Comparison of ENCODE assay signal across 10 mouse cellular contexts in the genomic region with DNA sequence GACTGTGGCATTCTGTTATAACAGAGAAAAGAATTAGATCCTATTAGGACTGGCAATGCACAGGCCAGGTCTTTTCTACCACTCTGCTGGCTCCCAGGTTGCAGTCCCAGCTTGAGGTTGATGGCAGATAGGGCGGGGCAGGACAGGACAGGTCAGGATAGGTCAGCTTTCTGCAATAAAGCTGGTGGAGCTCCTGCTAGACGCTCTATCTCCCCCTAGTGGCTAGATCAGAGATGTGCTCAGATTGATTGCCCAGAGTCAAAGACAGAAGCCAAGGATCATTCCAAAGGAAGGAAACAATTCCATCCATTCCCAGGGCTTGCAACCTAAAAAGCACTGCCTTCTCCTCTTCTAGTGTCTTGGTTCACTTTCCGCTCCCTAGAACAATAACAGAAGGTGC. TPM values are rescaled to one million over a fixed set of nuclear protein-coding genes. Genes with fewer than 3 reads are reported as not detected.
DNase-seq lines count a peak whose midpoint lies in the region; ATAC-seq and TF ChIP-seq lines count a peak whose summit lies in the region.
"Had no signal": no experiment of that assay in that cellular context is flagged by ENCODE, and none has a peak within 500 bp of the region (broad histone marks: within the 10 kb centered on the region; RNA-seq: fewer than 3 reads in every experiment).

No protein-coding gene starts in this region.

- DNase-seq in forebrain, postnatal 0 days, result peak; percentile 49
- peak; percentile 4 to 14 for DNase-seq in spleen, postnatal 10 days (ENCODE audit: low spot score in 2 of 2)
- no peak for DNase-seq in spleen, postnatal 14 days (ENCODE audit: low spot score in 2 of 2)
- peak; percentile 69 to 84 for DNase-seq in cerebellum, postnatal 10 days
- DNase-seq in intestine, embryonic 14.5 days (ENCODE audit: low spot score), result peak; percentile 61
- peak; percentile 66 for DNase-seq in lung, postnatal 0 days (ENCODE audit: low spot score)
- peak; percentile 8 for DNase-seq in thymus, postnatal 14 days

- H3K27me3 ChIP-seq in forebrain, postnatal 0 days (ENCODE audit: insufficient read depth, low read length), result no peaks in the 10 kb centered on the region
- no peaks in the 10 kb centered on the region for H3K27me3 ChIP-seq in forebrain, embryonic 16.5 days (replicated peaks; ENCODE audit: control insufficient read depth, insufficient read depth, low read length)
- no peaks in the 10 kb centered on the region for H3K27me3 ChIP-seq in intestine, embryonic 14.5 days (replicated peaks; ENCODE audit: control insufficient read depth, insufficient read depth, low read length)
- H3K27me3 ChIP-seq in lung, postnatal 0 days (replicated peaks; ENCODE audit: insufficient read depth, low read length), result no peaks in the 10 kb centered on the region

- H3K4me3 ChIP-seq in forebrain, postnatal 0 days (ENCODE audit: low read depth, low read length), result no peak overlapping the region
- H3K4me3 ChIP-seq in forebrain, embryonic 16.5 days (replicated peaks; ENCODE audit: low read length), result no peak overlapping the region
- H3K4me3 ChIP-seq in intestine, embryonic 14.5 days (ENCODE audit: low read depth, low read length), result no peak overlapping the region
- no peak overlapping the region for H3K4me3 ChIP-seq in lung, postnatal 0 days (ENCODE audit: low read depth, low read length)

- no peak overlapping the region for H3K4me2 ChIP-seq in forebrain, postnatal 0 days (ENCODE audit: low read depth)
- H3K4me2 ChIP-seq in forebrain, embryonic 16.5 days (ENCODE audit: low read length), result no peak overlapping the region
- no peak overlapping the region for H3K4me2 ChIP-seq in intestine, embryonic 14.5 days (ENCODE audit: low read length)
- H3K4me2 ChIP-seq in lung, postnatal 0 days (replicated peaks; ENCODE audit: low read depth, low read length), result no peak overlapping the region

- no peak; the same call in 1 of the 2 replicates for ATAC-seq in forebrain, postnatal 0 days
- no peak for ATAC-seq in forebrain, embryonic 16.5 days
- ATAC-seq in intestine, embryonic 14.5 days (replicated peaks; ENCODE audit: low FRiP score, low TSS enrichment, low read depth), result peak; percentile 26; the same call in 1 of the 2 replicates
- ATAC-seq in lung, postnatal 0 days, result no peak

- H3K27ac ChIP-seq in forebrain, postnatal 0 days (ENCODE audit: low read depth, low read length), result no peak overlapping the region
- H3K27ac ChIP-seq in forebrain, embryonic 16.5 days (ENCODE audit: low read length), result no peak overlapping the region
- H3K27ac ChIP-seq in intestine, embryonic 14.5 days (ENCODE audit: low read depth), result no peak overlapping the region
- H3K27ac ChIP-seq in lung, postnatal 0 days (ENCODE audit: low read length), result no peak overlapping the region

- H3K36me3 ChIP-seq in forebrain, postnatal 0 days (ENCODE audit: insufficient read depth), result no peaks in the 10 kb centered on the region
- no peaks in the 10 kb centered on the region for H3K36me3 ChIP-seq in forebrain, embryonic 16.5 days (ENCODE audit: control insufficient read depth, insufficient read depth)
- no peaks in the 10 kb centered on the region for H3K36me3 ChIP-seq in intestine, embryonic 14.5 days (ENCODE audit: control insufficient read depth, insufficient read depth, low read length)
- no peaks in the 10 kb centered on the region for H3K36me3 ChIP-seq in lung, postnatal 0 days (ENCODE audit: insufficient read depth, low read length)

- TF ChIP-seq CTCF in forebrain, postnatal 0 days (IDR thresholded peaks at IDR 0.05; ENCODE audit: low read depth), result peak; percentile 72
- peak; percentile 73 for TF ChIP-seq CTCF in lung, postnatal 0 days (IDR thresholded peaks at IDR 0.05)

- H3K9me3 ChIP-seq in forebrain, postnatal 0 days (ENCODE audit: low read length), result no peaks in the 10 kb centered on the region
- H3K9me3 ChIP-seq in forebrain, embryonic 16.5 days (ENCODE audit: control insufficient read depth, low read length), result no peaks in the 10 kb centered on the region
- no peaks in the 10 kb centered on the region for H3K9me3 ChIP-seq in intestine, embryonic 14.5 days (ENCODE audit: control insufficient read depth, low read length)
- no peaks in the 10 kb centered on the region for H3K9me3 ChIP-seq in lung, postnatal 0 days (ENCODE audit: low read length)

- 23% methylated on average over 3 of the region's 3 CpGs for WGBS in forebrain, postnatal 0 days
- WGBS in forebrain, embryonic 16.5 days, result 19% methylated on average over 3 of the region's 3 CpGs
- 23% methylated on average over 3 of the region's 3 CpGs for WGBS in intestine, embryonic 14.5 days
- 18% methylated on average over 3 of the region's 3 CpGs for WGBS in lung, postnatal 0 days

- no peak for TF ChIP-seq EP300 in lung, postnatal 0 days (IDR thresholded peaks at IDR 0.05)

- H3K9ac ChIP-seq in forebrain, postnatal 0 days, result no peak overlapping the region
- no peak overlapping the region for H3K9ac ChIP-seq in forebrain, embryonic 16.5 days (replicated peaks; ENCODE audit: low read depth, low read length)
- H3K9ac ChIP-seq in intestine, embryonic 14.5 days (ENCODE audit: low read length), result no peak overlapping the region
- H3K9ac ChIP-seq in lung, postnatal 0 days (replicated peaks; ENCODE audit: low read depth), result no peak overlapping the region

- H3K4me1 ChIP-seq in forebrain, postnatal 0 days (ENCODE audit: insufficient read depth), result no peaks in the 10 kb centered on the region
- peaks cover 8% of the 10 kb centered on the region for H3K4me1 ChIP-seq in forebrain, embryonic 16.5 days (replicated peaks; ENCODE audit: control insufficient read depth, insufficient read depth, low read length)
- no peaks in the 10 kb centered on the region for H3K4me1 ChIP-seq in intestine, embryonic 14.5 days (replicated peaks; ENCODE audit: control insufficient read depth, insufficient read depth, low read length)
- H3K4me1 ChIP-seq in lung, postnatal 0 days (ENCODE audit: insufficient read depth, low read depth, low read length), result no peaks in the 10 kb centered on the region

RNA-seq across cellular contexts. Expression of a gene that starts 57.8 kb away (rescaled TPM):
- not detected in 2 replicates for total RNA-seq in forebrain, postnatal 0 days (2014; rRNA removed)
- not detected in 2 replicates for polyA plus RNA-seq in forebrain, postnatal 0 days (2015; fragmentation: Nextera tagmentation; extraction: Ambion mirVana)
- not detected in 2 replicates for polyA plus RNA-seq in forebrain, embryonic 16.5 days (2015; fragmentation: Nextera tagmentation; extraction: Ambion mirVana)
- 86.3 and 90.8 TPM in 2 replicates for polyA plus RNA-seq in intestine, embryonic 14.5 days (2014; fragmentation: Nextera tagmentation; extraction: Ambion mirVana)
- not detected in 2 replicates for polyA plus RNA-seq in lung, postnatal 0 days (2015; fragmentation: Nextera tagmentation; extraction: Ambion mirVana)
- total RNA-seq: adrenal gland, postnatal 36 days; layer of hippocampus, postnatal 25 days had no signal

Comparison
In these comparisons a context has a peak if more than half of its experiments do, and no peak if none do; other contexts are left out.
1. DNase-seq: peak in forebrain, postnatal 0 days (single experiment), spleen, postnatal 10 days (2 of 2), cerebellum, postnatal 10 days (2 of 2), intestine, embryonic 14.5 days (single experiment), lung, postnatal 0 days (single experiment) and thymus, postnatal 14 days (single experiment); none in spleen, postnatal 14 days (0 of 2).
2. RNA of a gene that starts 57.8 kb away (polyA plus RNA-seq): 86.3 to 90.8 TPM in intestine, embryonic 14.5 days; not detected in lung, postnatal 0 days, not detected in forebrain, postnatal 0 days and not detected in forebrain, embryonic 16.5 days; every median in the first group is over 10 times any median in the second.